Mouse (Mus musculus) myocyte (in vitro differentiated cells): ENCODE measurements around the gene Uxt.

Source experiments
- CEBPB ChIP-seq: IDR thresholded peaks from 2 replicates; pipeline ENCODE4 v1.6.1; 2011; ENCODE audit warnings: mild to moderate bottlenecking, moderate library complexity; ENCODE audit not compliant: poor library complexity, insufficient read depth, severe bottlenecking
- MYOD1 ChIP-seq, 3 experiments: IDR thresholded peaks; one replicate each; pipeline ENCODE4 v1.6.1; 2011; ENCODE audit warnings: control low read depth in 2 of 3, low read depth in 2 of 3, mild to moderate bottlenecking in 2 of 3, moderate library complexity in 1 of 3; ENCODE audit not compliant: insufficient read length in 2 of 3, control insufficient read depth in 1 of 3
- MYOG ChIP-seq, 3 experiments: IDR thresholded peaks; one replicate each; pipeline ENCODE4 v1.6.1; 2011; ENCODE audit warnings: control low read depth in 2 of 3, low read depth in 2 of 3, mild to moderate bottlenecking in 2 of 3; ENCODE audit not compliant: insufficient read length in 2 of 3, control insufficient read depth in 1 of 3, insufficient read depth in 1 of 3
- POLR2A ChIP-seq: IDR thresholded peaks from one replicate; pipeline ENCODE4 v1.6.1; 2011; ENCODE audit warnings: low read depth, mild to moderate bottlenecking, control low read depth, moderate library complexity; ENCODE audit not compliant: insufficient read length
- POLR2AphosphoS2 ChIP-seq: IDR thresholded peaks from one replicate; pipeline ENCODE4 v1.6.1; 2011; ENCODE audit warnings: low read depth, control low read depth; ENCODE audit not compliant: insufficient read length
- REST ChIP-seq: IDR thresholded peaks from one replicate; pipeline ENCODE4 v1.6.1; 2011; ENCODE audit warnings: mild to moderate bottlenecking, control low read depth, moderate library complexity; ENCODE audit not compliant: insufficient read depth, insufficient read length
- SRF ChIP-seq: IDR thresholded peaks from one replicate; pipeline ENCODE4 v1.6.1; 2011; ENCODE audit warnings: low read depth; ENCODE audit not compliant: control insufficient read depth, insufficient read length
- TCF12 ChIP-seq: IDR thresholded peaks from one replicate; pipeline ENCODE4 v1.6.1; 2011; ENCODE audit warnings: mild to moderate bottlenecking, control low read depth; ENCODE audit not compliant: poor library complexity, insufficient read depth, severe bottlenecking
- TCF3 ChIP-seq: IDR thresholded peaks from one replicate; pipeline ENCODE4 v1.6.1; 2011; ENCODE audit warnings: low read depth, control low read depth; ENCODE audit not compliant: insufficient read length
- USF1 ChIP-seq: IDR thresholded peaks from one replicate; pipeline ENCODE4 v1.6.1; 2011; ENCODE audit warnings: low read depth, mild to moderate bottlenecking, control low read depth, moderate library complexity

DNA sequence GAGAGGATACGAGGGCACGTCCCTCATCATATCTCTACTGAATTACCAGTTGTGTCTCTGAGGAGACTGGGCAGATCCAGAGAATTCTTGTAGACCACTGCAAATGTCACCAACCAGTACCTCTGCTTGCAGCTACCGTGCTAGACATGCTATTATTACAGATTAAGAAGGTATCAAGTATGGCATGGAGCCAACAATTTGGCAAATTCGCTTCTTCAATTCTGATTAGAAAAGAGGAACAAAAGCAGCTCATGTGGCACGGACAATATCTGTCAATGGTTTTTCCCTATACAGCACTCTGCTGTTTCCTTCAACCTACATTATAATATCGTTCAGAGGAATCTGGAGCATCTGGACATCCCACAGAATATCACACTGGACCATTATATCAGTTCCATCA lies 48.1 kb downstream of the Uxt start:
- TF ChIP-seq CEBPB, result no peak
- no peak for TF ChIP-seq USF1
- TF ChIP-seq REST, result no peak
- no peak for TF ChIP-seq MYOD1 (IDR thresholded peaks at IDR 0.05; ENCODE audit: control insufficient read depth in 1 of 3, insufficient read length in 2 of 3, low read depth in 2 of 3)
- no peak for TF ChIP-seq POLR2A
- no peak for TF ChIP-seq TCF12
- TF ChIP-seq SRF, result no peak
- no peak for TF ChIP-seq POLR2AphosphoS2
- TF ChIP-seq TCF3, result no peak
- TF ChIP-seq MYOG (IDR thresholded peaks at IDR 0.05; ENCODE audit: control insufficient read depth in 1 of 3, insufficient read depth in 1 of 3, insufficient read length in 2 of 3, low read depth in 2 of 3), result no peak
